Mouse (Mus musculus) A20 (cell line): Measurements from ENCODE around the gene Fam136a.
"Not testable (repeated sequence)": the region's sequence is repeated elsewhere in the genome, so short reads cannot be mapped to it uniquely, and the experiment has no call there.

Experiments
- DNase-seq: peaks from one replicate; pipeline ENCODE4 v3.0.0-alpha.2; 2011; ENCODE audit warnings: low read depth, low spot score

The Fam136a gene

DNA sequence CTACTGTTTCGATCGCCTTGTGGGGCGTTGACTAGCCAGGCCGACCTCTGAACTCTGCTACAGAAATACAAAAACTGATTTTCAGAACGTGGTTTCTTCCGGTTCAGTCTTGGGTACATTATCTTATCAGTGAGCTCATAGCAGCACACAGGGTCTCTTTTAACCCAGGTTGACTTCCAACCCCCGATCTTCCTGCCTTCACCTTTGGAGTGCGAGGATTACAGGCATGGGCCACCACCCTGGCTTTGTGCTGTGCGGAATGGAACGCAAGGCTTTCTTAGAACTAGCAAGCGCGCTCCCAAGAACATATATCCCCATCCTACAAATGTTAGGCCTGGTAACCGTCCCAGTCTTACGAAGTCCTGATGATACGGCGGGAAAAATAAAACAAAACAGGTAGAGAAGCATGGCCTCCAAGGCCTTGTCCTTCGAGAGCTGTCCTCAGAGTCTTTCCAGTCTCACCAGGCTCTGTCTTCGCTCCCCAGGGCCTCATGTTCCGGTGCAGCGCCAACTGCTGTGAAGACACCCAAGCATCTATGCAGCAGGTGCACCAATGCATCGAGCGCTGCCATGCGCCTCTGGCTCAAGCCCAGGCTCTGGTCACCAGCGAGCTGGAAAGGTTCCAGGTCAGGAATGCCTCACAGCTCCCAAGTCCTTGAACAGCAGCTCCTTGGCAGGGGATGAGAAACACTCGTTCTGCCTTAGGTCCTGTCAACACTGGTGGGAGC, 843 bp downstream of the Fam136a start:
- peak; percentile 75 for DNase-seq

DNA sequence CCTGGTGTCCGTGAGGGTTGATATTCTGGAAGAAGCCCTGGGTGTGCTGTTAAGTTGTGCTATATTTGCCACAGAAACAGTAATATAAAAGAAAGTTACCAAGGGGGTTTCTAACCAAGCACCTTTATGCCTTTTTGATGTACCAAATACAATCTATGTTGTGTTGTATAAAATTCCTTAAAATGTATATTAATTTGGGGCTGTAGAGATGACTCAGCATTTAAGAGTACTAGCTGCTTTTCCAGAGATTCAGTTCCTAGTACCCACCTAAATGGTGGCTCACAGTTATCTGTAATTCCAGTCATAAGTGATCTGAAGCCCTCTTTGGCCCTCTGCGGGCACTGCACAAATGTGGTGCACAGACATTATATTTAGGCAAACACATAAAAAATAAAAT, 1.4 kb downstream of the Fam136a start:
- no peak for DNase-seq

DNA sequence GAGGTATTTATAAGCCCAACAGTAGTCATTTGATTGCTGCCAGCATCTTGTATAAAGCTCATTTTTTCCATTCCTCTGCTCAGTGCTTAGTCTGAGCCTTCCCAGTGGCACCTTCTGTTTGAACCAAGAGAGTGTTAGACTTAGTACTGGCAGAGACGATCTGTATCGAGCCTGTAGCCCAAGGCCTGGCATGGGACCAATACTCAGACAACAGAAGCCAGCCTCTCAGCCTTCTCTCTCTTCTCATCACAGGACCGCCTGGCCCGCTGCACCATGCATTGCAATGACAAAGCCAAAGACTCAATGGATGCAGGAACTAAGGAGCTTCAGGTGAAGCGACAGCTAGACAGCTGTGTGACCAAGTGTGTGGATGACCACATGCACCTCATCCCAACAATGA, 3.0 kb downstream of the Fam136a start:
- DNase-seq = no peak

DNA sequence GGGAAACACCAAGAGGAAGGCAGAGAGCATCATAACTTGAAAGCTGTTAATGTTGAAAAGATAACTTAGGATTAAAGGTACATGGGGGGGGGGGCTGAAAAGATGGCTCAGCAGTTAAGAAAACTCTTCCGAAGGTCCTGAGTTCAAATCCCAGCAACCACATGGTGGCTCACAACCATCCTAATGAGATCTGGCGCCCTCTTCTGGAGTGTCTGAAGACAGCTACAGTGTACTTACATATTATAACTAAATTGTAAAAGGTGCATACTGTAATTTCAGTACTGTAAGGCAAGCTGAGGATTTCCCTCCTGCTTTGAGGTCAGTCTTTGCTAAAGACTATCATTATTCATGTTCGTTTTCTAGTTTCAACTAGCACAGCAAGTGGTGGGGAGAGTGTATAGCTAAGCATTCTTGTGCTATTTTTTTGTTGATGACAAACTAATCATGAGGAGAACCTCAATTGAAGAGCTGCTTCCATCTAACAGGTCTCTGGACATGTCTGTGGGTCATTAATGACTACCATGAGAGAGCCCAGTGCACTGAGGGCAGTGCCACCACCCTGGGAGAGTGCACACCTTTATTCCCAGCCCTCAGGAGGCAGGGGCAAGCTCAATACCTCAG, 4.8 kb downstream of the Fam136a start:
- DNase-seq = peak; percentile 69

DNA sequence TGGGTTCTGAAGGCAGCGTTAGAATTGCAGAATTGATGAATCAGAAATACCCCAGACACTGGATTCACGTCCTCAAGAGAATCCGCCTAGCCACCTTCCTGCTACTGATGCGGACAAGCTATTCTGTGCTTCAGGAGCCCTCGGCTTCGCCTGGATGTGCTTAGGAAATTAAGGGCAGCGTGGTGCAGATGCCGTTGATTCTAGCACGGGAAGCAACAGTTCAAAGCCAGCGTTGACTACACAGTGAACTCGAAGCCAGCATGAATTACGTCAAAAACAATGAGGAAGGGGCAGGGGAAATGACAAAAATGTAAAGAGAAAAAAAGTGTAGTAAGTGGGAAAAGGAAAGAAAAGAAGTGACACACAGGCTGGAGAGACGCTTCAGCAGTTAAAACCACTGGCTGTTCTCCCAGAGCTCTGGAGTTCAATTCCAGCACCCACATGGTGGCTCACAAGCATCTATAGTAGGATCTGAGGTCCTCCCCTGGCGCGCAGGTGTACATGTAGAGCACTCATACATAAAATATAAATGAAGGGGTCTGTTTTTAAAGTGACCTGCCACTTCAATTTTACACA, 5.4 kb downstream of the Fam136a start, which contains the start of gene Snrpg:
Gene Snrpg, plus strand, starts transcription at position 541 of the 576 bp plus-strand sequence.
- DNase-seq = no peak

DNA sequence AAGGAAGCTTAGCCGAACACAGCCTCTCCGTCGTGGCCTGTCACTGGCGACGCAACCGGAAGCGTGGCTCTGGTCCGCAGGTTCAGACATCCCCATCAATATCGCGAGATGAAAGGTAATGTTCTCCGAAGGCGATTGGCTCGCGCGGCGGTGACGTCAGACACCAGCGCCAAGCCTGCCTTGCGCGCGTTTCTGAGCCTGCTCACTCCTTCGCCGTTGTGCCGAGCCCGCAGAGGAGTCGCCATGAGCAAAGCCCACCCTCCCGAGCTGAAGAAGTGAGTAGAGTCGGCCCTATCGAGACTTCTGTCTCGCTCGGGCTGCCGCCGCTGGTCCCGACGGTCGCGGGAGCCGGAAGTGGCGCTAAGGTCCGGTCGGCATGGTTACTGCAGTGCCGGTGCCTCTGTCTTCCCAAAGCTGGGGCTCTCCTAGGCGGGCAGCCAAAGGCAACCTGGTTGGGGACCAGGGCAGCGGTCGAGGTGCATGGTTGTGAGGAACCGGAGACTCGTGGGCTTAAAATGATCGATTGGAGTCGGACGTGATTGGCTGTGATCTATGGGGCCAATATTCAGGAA, 6.0 kb downstream of the Fam136a start:
- peak; percentile 98 for DNase-seq

DNA sequence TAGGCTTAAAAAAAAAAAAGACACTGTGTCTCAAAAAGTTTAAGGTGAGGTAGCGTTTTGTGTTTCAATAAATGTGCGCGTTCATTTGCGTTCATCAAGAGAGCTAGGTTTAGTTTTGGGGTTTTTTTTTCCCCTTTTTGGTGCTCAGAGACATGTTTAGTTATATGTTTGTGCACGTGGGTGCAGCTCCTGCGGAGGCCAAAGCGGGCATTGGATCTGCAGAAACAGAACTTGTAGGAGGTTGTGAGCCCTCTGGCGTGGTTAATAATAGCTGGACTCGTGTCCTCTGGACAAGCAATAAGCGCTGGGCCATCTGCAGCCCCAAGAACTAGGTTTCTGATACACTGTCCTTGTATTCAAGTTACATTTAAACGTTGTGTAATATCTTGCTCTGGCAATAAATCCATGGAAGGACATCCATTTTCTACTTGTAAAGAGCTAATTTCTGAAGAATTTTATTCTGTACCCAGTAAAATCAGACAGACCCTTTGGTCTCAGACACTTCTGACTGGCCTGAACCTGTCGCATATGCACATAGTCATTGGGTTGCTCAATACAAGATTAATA, 6.6 kb downstream of the Fam136a start:
- DNase-seq = no peak

DNA sequence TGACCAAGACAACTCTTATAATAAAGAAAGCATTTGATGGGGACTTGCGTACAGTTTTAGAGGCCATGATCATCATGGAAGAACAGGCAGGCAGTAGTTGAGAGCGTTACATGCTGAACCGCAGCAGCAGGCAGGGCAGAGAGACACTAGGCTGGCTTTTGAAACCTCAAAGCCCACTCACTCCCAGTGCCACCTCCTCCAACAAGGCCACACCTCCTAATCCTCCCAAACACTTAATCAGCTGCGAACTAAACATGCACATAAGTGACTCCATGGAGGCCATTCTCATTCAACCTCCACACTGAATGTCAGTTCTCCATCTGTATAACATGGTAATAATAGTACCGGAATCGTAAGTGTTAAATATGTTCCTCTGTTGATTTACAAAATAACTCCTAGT, 8.1 kb downstream of the Fam136a start:
- DNase-seq = no peak

DNA sequence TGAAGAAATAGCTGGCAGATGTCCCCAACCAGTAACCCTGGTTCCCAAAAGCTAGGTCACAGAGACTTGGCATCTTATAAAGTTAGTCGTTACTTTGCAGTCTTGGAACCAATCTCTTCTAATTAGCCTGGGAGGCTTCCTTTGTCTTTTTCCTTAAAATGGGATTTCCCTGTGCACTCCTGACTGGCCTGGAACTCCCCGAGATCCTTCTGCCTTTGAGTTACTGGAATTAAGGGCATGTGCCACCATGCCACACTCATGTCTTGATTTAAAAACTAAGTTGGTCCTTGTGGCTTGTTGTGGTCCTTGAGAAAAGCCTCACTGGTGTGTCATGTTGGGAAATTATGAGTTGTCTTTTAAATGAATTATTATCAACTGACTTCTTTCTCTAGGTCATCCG, 12.9 kb downstream of the Fam136a start:
- DNase-seq = no peak

DNA sequence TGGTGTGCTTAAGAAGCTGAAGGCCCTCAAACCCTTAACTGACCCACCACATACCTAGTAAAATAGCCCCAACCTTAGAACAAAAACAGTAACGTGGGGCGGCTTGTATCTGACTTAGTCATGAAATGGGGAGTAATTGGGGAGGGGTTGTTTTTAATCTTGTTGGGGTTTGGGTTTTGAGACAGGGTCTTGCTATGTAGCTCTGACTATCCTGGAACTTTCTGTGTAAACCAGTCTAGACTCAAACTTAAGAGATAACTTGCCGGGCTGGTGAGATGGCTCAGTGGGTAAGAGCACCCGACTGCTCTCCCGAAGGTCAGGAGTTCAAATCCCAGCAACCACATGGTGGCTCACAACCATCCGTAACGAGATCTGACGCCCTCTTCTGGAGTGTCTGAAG, 14.7 kb downstream of the Fam136a start:
- DNase-seq = not testable (repeated sequence)

DNA sequence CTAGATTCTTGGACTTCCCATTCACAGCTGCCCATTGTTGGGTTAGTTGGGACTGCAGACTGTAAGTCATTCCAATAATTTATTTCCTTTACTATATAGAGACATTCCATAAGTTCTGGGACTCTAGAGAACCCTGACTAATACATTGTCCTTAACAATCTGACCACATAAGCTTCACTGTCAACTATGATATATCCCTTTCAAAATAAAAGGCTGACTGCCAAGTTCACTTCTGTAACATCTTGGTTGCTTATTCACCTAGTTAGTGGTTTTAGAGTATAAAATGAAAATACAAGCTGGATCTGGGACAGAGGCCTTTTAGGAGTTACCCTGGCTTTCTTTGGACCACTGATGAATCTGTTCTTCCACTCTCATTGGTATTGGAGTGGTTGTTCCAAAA, 17.1 kb downstream of the Fam136a start:
- DNase-seq = no peak

DNA sequence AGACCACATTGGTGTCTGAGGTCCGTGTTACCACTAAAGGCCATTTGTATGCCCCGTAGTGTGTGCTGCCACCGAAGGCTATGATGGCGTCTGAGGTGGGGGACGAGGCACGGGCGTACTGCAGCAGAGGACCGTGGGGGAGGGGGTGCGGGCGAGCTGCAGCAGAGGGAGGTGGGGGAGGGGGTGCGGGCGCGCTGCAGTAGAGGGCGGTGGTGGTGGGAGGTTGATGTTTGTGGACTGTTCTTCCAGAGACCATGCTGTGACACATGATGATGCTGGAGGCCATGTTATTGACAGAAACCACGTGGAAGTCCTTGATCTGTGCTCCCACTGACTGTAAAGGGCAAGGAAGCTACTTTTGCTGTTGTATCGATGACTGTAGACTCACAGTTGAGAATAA, 17.9 kb downstream of the Fam136a start:
- no peak for DNase-seq

DNA sequence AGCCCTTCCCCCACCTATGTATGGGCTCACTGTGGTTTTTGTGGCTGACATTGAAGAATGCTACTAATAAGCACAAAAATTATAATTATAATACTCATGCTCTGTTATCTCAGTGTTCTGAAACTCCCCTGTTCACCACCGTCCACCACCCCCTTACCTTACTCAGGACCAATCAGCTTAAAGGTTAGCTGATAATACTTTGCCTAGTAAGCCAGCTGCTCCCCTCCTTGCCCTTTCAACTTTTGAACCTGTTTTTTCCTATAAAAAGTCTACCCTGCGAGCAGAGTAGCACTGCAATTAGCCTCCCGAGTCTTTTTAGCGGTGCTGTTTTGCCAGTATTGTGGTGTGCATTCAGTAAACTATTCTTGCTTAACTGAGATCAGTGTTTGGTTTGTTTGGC, 19.2 kb downstream of the Fam136a start:
- no peak for DNase-seq

DNA sequence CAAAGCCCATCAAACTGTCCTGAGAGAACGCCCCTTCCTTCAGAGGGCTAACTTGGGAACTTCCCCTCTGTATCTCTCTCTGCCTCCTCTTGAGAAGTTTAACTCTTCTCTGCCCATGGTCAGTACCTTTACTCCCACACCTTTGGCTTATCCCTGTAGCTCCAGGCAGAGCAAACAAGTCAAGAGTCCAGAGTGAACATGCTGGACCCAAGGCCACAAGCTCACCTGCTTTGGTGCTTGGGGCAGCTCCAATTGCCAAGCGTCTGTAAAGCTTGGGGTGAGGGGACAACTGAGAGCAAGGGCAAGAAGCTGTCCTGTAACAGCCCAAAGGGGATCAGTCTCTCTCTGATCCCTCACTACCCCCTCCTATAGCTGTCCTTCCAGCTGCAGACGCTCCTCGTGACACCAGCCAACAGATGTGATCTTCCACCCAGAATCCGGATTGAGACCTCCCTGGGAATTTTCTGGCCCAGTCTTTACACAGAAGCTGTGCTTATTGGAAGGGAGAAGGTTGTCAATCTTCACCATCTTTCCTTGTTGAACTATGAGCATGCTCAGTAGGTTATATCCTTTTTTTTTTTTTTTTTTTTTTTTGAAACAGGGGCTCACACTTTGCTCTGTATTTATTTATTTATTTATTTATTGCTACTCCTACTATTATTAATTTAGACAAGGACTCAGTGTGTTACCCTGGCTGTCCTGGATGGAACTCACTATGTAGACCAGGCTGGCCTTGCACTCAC, 20.1 kb downstream of the Fam136a start:
- no peak for DNase-seq

DNA sequence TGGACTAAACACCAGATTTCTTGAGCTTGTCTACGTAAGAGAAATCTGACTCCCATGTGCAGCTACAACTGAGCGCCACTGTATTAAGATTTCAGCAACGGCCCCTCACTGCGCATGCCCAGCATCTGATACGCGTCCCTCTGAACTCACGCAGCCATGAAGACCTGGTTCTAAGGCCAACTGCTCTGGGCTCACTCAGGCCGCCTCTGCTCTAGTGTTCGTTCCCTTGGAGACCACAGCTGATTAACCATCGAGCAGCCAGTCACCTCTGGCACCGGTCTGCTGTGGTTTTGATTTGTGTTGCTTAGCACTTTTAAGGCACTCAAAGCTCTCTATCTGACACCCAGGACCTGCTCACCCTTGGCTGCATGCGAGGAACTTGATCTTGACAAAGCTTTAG, 21.9 kb downstream of the Fam136a start:
- no peak for DNase-seq

DNA sequence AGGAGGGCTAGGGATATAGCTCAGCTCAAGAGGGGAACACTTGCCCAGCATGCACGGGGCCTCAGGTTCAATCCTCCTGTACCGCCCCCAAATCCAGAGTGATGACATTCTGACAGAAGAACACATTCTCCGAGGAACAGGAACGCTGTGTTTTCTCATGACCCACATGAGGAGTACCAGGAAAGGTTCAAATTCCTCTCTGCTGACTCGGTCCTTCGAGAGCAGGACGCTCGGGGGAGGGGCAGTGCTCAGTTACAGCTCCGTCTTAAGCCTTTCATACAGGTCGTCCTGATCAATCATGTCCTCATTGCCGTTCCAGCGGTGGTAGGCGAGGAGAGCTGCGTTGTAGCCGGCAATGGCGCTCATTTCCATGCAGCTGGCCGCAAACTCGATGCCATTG, 23.0 kb downstream of the Fam136a start:
- DNase-seq = no peak

DNA sequence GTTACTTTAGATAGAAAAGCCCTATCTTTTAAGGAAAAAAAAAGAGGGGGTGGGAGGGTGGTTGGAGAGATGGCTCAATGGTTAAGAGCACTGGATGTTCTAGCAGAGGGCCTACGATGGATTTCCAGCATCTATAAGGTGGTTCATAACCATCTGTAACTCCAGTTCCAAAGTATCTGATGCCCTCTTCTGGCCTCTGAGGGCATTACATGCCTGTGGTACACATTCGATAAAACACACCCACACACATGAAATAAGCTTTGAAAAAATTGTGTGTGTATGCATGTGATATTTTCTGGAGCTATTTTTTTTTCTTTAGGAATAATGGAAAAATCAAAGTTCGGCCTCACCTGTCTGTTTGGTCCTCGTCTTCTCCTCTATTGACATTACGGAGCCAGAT, 25.9 kb downstream of the Fam136a start:
- peak; percentile 37 for DNase-seq

DNA sequence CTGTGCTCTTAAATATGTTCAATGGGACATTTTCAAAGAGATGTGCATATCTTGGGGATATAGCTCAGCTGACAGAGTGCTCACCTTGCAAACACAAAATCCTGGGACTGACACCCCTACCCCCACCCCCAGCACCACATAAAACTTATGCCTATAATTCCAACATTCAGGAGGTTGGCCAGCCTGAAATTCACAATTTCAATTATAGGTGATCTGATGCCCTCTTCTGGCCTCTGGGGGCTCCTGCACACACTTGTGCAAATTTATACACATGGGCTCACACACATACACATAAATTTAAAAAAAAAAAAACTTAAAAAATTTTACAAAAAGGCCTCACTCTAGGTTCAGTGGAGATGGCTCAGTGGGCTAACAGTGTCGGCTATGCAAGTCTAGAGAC, 27.7 kb downstream of the Fam136a start:
- no peak for DNase-seq

DNA sequence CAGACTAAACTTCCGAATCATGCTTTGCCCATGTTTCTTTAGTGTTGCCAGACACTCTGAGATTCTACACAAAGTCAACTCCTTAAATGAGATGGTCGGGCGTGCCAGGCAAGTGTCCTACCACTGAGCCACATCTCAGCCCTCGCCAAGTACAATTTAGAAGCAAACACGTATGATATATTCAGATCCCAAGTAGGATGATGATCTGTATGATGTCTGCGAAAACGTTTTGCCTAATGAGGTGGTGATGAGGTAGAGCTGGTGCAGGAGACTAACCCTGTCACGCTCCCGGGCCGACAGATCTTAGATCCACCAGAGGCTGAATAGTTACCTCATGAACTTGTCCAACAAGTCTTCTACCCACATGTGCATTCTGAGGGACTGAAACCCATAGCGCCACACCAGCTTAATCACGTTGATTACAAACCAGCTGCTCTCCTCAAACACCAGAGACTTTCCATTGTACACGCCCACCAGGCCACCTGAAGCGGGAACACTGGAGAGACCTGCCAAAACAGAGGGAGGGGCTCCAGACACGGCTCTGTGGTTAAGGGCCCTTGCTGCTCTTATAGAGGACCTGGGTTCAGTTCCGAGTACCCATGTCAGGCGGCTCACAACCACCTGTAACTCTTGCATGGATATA, 28.8 kb downstream of the Fam136a start:
- no peak for DNase-seq

DNA sequence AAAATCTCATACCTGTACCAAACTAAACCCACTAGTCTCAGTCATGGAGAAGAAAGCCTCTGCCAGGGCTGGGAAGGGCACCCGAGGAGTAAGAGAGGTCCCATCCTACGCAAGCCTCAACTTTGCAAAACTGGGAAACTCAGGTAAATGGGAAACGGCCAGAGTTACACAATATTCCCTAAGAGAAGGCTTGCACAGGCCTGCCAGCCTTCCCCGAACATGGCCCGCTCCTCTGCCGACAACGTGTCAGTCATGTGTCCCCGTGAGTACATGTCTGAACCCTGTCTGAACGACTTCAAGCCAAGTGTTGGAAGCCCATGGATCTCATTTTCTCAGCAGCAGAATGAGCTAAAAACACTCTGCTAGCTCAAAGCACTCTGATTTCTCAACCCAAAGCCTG, 29.6 kb downstream of the Fam136a start:
- no peak for DNase-seq

DNA sequence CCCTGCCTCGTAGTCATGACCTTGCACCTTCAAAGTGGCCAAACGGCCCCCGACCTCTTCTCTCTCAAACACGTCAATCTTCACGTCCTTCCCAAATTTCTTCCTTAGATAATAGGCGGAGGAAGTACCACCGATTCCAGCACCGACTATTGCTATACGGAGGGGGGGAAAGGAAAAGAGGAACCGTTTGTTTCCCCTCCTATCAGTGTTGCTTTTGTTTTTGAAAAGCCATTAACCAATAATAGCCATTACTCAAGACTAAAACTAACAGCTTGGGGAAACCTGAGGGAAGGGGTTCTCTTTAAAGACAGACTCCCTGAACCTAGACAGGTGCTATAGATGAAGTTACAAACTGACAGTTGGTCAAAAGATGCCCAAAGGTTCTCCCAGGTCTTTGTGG, 30.5 kb downstream of the Fam136a start:
- DNase-seq = peak; percentile 66
